8 mouse cellular contexts compared by ENCODE assay signal in the genomic region with DNA sequence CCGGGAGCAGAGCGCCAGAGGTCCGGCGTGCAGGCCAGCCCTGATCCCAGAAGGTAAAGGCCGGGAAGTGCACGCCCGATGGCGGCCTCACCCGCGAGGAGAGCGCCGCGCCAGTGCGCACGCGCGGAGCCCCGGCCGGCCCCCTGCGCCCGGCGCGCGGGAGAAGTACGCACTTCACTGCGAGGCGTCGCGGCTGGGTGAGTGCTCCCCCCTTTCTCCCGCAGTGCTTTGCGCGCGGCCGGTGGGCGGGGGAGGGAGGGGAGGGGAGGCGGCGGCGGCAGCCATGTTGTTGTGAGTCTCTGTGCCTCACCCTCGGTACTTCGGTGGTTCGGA. TPM values are rescaled to one million over a fixed set of nuclear protein-coding genes. Genes with fewer than 3 reads are reported as not detected.
DNase-seq lines count a peak whose midpoint lies in the region; ATAC-seq and TF ChIP-seq lines count a peak whose summit lies in the region.

Gene Pum2, plus strand, starts transcription at position 161 of the 333 bp plus-strand sequence.

- 0% methylated on average over 30 of the region's 41 CpGs for WGBS in embryonic facial prominence, embryonic 13.5 days
- 1% methylated on average over 28 of the region's 41 CpGs for WGBS in heart, adult 2 months
- under 1% methylated on average over 26 of the region's 41 CpGs for WGBS in limb, embryonic 13.5 days
- under 1% methylated on average over 31 of the region's 41 CpGs for WGBS in midbrain, embryonic 16.5 days

- no peaks in the 10 kb centered on the region for H3K36me3 ChIP-seq in embryonic facial prominence, embryonic 13.5 days
- H3K36me3 ChIP-seq in heart, adult 2 months (ENCODE audit: control insufficient read depth, insufficient read depth, low read length) = peaks cover 19% of the 10 kb centered on the region
- H3K36me3 ChIP-seq in limb, embryonic 13.5 days = no peaks in the 10 kb centered on the region
- H3K36me3 ChIP-seq in midbrain, embryonic 16.5 days (ENCODE audit: control insufficient read depth, insufficient read depth, low read length) = no peaks in the 10 kb centered on the region

- H3K79me2 ChIP-seq in heart, adult 2 months (replicated peaks; ENCODE audit: control insufficient read depth, insufficient read depth, low read length) = peaks cover 5% of the 10 kb centered on the region; the same call in 1 of the 2 replicates

- intact Hi-C loops in heart, adult 2 months (cut with DNase I) = loop anchor here (1.0 to 2.0 kb wide), 2 partner anchors 33 to 247 kb away; partner anchors contain the start of gene Laptm4a

- peak; percentile 94 for ATAC-seq in embryonic facial prominence, embryonic 13.5 days (ENCODE audit: insufficient number of reproducible peaks, insufficient read depth, low FRiP score, low TSS enrichment, low read depth)
- peak; percentile 95 for ATAC-seq in limb, embryonic 13.5 days (ENCODE audit: low FRiP score, low read depth)
- peak; percentile 96 for ATAC-seq in midbrain, embryonic 16.5 days

- H3K9ac ChIP-seq in embryonic facial prominence, embryonic 13.5 days = peak within 1 kb of the TSS; percentile 99
- H3K9ac ChIP-seq in heart, adult 2 months (ENCODE audit: low read depth, low read length) = peak within 1 kb of the TSS; percentile 96
- H3K9ac ChIP-seq in limb, embryonic 13.5 days = peak within 1 kb of the TSS; percentile 99
- peak within 1 kb of the TSS; percentile 98 for H3K9ac ChIP-seq in midbrain, embryonic 16.5 days (ENCODE audit: low read depth, low read length)

- peaks cover 5% of the 10 kb centered on the region; the same call in 1 of the 2 replicates for H3K9me3 ChIP-seq in embryonic facial prominence, embryonic 13.5 days
- H3K9me3 ChIP-seq in limb, embryonic 13.5 days = no peaks in the 10 kb centered on the region
- no peaks in the 10 kb centered on the region for H3K9me3 ChIP-seq in midbrain, embryonic 16.5 days (replicated peaks; ENCODE audit: control insufficient read depth, low read length, poor library complexity, severe bottlenecking)

- TF ChIP-seq EP300 in heart, adult 2 months (IDR thresholded peaks at IDR 0.05; ENCODE audit: insufficient read depth, low read depth, low read length) = 0 out of 2 replicates have a peak, but pooled peaks have one; percentile 14

- DNase-seq in 3134 (ENCODE audit: extremely low read depth, insufficient read length, low spot score) = peak; percentile 94
- DNase-seq in adrenal gland, postnatal 36 days = peak; percentile 95 to 97
- DNase-seq in heart, adult 2 months = peak; percentile 95 to 96
- DNase-seq in kidney, adult 8-10 months = peak; percentile 89
- DNase-seq in spleen, postnatal 10 days (ENCODE audit: low spot score in 2 of 2) = peak; percentile 90 to 94

- H3K27ac ChIP-seq in embryonic facial prominence, embryonic 13.5 days = peak within 1 kb of the TSS; percentile 97
- H3K27ac ChIP-seq in heart, adult 2 months = peak within 1 kb of the TSS; percentile 97
- H3K27ac ChIP-seq in limb, embryonic 13.5 days = peak within 1 kb of the TSS; percentile 96
- H3K27ac ChIP-seq in midbrain, embryonic 16.5 days (ENCODE audit: low read length) = peak within 1 kb of the TSS; percentile 99

- peak; percentile 30 for TF ChIP-seq CTCF in heart, adult 2 months (IDR thresholded peaks at IDR 0.05)

- no peaks in the 10 kb centered on the region for H3K27me3 ChIP-seq in embryonic facial prominence, embryonic 13.5 days
- no peaks in the 10 kb centered on the region for H3K27me3 ChIP-seq in heart, adult 2 months (ENCODE audit: control insufficient read depth, insufficient read depth, low read length)
- H3K27me3 ChIP-seq in limb, embryonic 13.5 days = no peaks in the 10 kb centered on the region
- H3K27me3 ChIP-seq in midbrain, embryonic 16.5 days (ENCODE audit: control insufficient read depth, insufficient read depth, low read depth, low read length) = no peaks in the 10 kb centered on the region

- H3K4me1 ChIP-seq in embryonic facial prominence, embryonic 13.5 days = peaks cover 14% of the 10 kb centered on the region
- peaks cover 9% of the 10 kb centered on the region for H3K4me1 ChIP-seq in heart, adult 2 months (ENCODE audit: control insufficient read depth, insufficient read depth, low read length)
- H3K4me1 ChIP-seq in limb, embryonic 13.5 days = peaks cover 24% of the 10 kb centered on the region
- H3K4me1 ChIP-seq in midbrain, embryonic 16.5 days (ENCODE audit: control insufficient read depth, insufficient read depth, low read length) = peaks cover 24% of the 10 kb centered on the region

- peak within 1 kb of the TSS; percentile 69 for H3K4me2 ChIP-seq in embryonic facial prominence, embryonic 13.5 days
- H3K4me2 ChIP-seq in limb, embryonic 13.5 days (replicated peaks) = peak within 1 kb of the TSS; percentile 70
- peak within 1 kb of the TSS; percentile 83 for H3K4me2 ChIP-seq in midbrain, embryonic 16.5 days (ENCODE audit: low read length)

- peak within 1 kb of the TSS; percentile 83 for H3K4me3 ChIP-seq in embryonic facial prominence, embryonic 13.5 days
- H3K4me3 ChIP-seq in heart, adult 2 months = peak within 1 kb of the TSS; percentile 75
- H3K4me3 ChIP-seq in limb, embryonic 13.5 days = peak within 1 kb of the TSS; percentile 90
- H3K4me3 ChIP-seq in midbrain, embryonic 16.5 days (ENCODE audit: low read depth, low read length) = peak within 1 kb of the TSS; percentile 92

- TF ChIP-seq POLR2A in heart, adult 2 months (IDR thresholded peaks at IDR 0.05; ENCODE audit: insufficient read depth, low read depth, low read length) = peak; percentile 94

RNA-seq across cellular contexts. Expression of gene Pum2, which starts in this region (rescaled TPM):
- total RNA-seq in adrenal gland, postnatal 36 days (2021) = 100 to 1,000 TPM; 146 to 162 TPM
- polyA plus RNA-seq in embryonic facial prominence, embryonic 13.5 days (2015; fragmentation: Nextera tagmentation; extraction: Ambion mirVana) = 50.2 and 53.6 TPM in 2 replicates
- total RNA-seq in heart, adult 2 months (2021) = 100 to 1,000 TPM; 130 TPM
- 38.6 and 68.9 TPM in 2 replicates for polyA plus RNA-seq in heart, adult 2 months (2012; rRNA removed)
- 52.1 and 54.8 TPM in 2 replicates for polyA plus RNA-seq in limb, embryonic 13.5 days (2015; fragmentation: Nextera tagmentation; extraction: Ambion mirVana)
- polyA plus RNA-seq in midbrain, embryonic 16.5 days (2015; fragmentation: Nextera tagmentation; extraction: Ambion mirVana) = 48.9 and 55.1 TPM in 2 replicates

Comparison
In these comparisons a context has a peak if more than half of its experiments do, and no peak if none do; other contexts are left out.
1. Peak in every context shown above with its lines: DNase-seq, ATAC-seq, H3K4me3 ChIP-seq and H3K27ac ChIP-seq.